Mouse (Mus musculus) lung, postnatal 0 days (tissue): Measurements from ENCODE around the gene Rif1.

Experiments
- CTCF ChIP-seq: IDR thresholded peaks from 2 replicates; pipeline ENCODE4 v1.5.1; 2016; ENCODE audit warnings: antibody characterized with exemption, mild to moderate bottlenecking
- EP300 ChIP-seq: IDR thresholded peaks from 2 replicates; pipeline ENCODE4 v1.6.1; 2016; ENCODE audit warnings: antibody characterized with exemption, mild to moderate bottlenecking, control low read depth

- TF ChIP-seq CTCF: no peak
- TF ChIP-seq EP300: no peak
Observed at GRCm38 (mm10) chr2:52039083-52039801, 33.4 kb upstream of the Rif1 start.
